Mouse (Mus musculus) heart, postnatal 4 days (tissue): Measurements from ENCODE around the gene Gm20509. TPM values are rescaled to one million over a fixed set of nuclear protein-coding genes. Genes with fewer than 3 reads are reported as not detected.
"Not testable (repeated sequence)": the region's sequence is repeated elsewhere in the genome, so short reads cannot be mapped to it uniquely, and the experiment has no call there.

Source experiments
- DNase-seq: peaks from one replicate; pipeline ENCODE4 v3.0.0; 2021
- total RNA-seq, 2 experiments: library from RNA; stranded (reverse); gene quantifications; 2 replicates each; pipeline ENCODE4 v1.2.3; 2021

Gm20509 gene
- total RNA-seq = not detected

GRCm38 (mm10) chr9:73102181-73102580 is at the start of gene Gm20509:
Gm20509 (plus strand) TSS chr9:73102470.
- DNase-seq = no peak

- no peak for DNase-seq
Measured at GRCm38 (mm10) chr9:73055441-73055911, 46.8 kb upstream of the Gm20509 start.

GRCm38 (mm10) chr9:73059224-73059623 is 43.0 kb upstream of the Gm20509 start:
- DNase-seq = no peak

- DNase-seq = no peak
Measured at GRCm38 (mm10) chr9:73063621-73064290, 38.5 kb upstream of the Gm20509 start.

GRCm38 (mm10) chr9:73067086-73067485 is 35.2 kb upstream of the Gm20509 start:
- DNase-seq = no peak

GRCm38 (mm10) chr9:73068230-73068679 is 34.0 kb upstream of the Gm20509 start:
- DNase-seq = no peak

- no peak for DNase-seq
Measured at GRCm38 (mm10) chr9:73068688-73069087, 33.6 kb upstream of the Gm20509 start.

GRCm38 (mm10) chr9:73070971-73071659 is 31.2 kb upstream of the Gm20509 start:
- no peak for DNase-seq

- no peak for DNase-seq
Measured at GRCm38 (mm10) chr9:73072426-73072825, 29.8 kb upstream of the Gm20509 start.

- DNase-seq = no peak
Measured at GRCm38 (mm10) chr9:73073169-73073568, 29.1 kb upstream of the Gm20509 start.

- not testable (repeated sequence) for DNase-seq
Measured at GRCm38 (mm10) chr9:73079349-73079748, 22.9 kb upstream of the Gm20509 start.

GRCm38 (mm10) chr9:73079801-73080325 is 22.4 kb upstream of the Gm20509 start:
- DNase-seq = no peak

- DNase-seq = no peak
Measured at GRCm38 (mm10) chr9:73082291-73083000, 19.8 kb upstream of the Gm20509 start.

GRCm38 (mm10) chr9:73083956-73084355 is 18.3 kb upstream of the Gm20509 start:
- DNase-seq = no peak

- no peak for DNase-seq
Measured at GRCm38 (mm10) chr9:73085845-73086244, 16.4 kb upstream of the Gm20509 start.

GRCm38 (mm10) chr9:73087121-73087520 is 15.1 kb upstream of the Gm20509 start:
- DNase-seq = peak; percentile 31

GRCm38 (mm10) chr9:73087581-73087980 is 14.7 kb upstream of the Gm20509 start:
- no peak for DNase-seq

GRCm38 (mm10) chr9:73089222-73089920 is 12.9 kb upstream of the Gm20509 start:
- DNase-seq = no peak

GRCm38 (mm10) chr9:73090121-73090520 is 12.1 kb upstream of the Gm20509 start:
- DNase-seq = no peak

GRCm38 (mm10) chr9:73091747-73092146 is 10.5 kb upstream of the Gm20509 start:
- peak; percentile 44 for DNase-seq

- DNase-seq = no peak
Measured at GRCm38 (mm10) chr9:73094580-73094979, 7.7 kb upstream of the Gm20509 start.

- DNase-seq = no peak
Measured at GRCm38 (mm10) chr9:73097898-73098297, 4.4 kb upstream of the Gm20509 start.
